Mouse (Mus musculus) stomach, postnatal 0 days (tissue): ENCODE measurements around the gene 9430097D07Rik. TPM values are rescaled to one million over a fixed set of nuclear protein-coding genes. Genes with fewer than 3 reads are reported as not detected.

ENCODE experiments used
- ATAC-seq: fragments of 200-750 bp; cut with Nextera tagmentation; 2 replicates; pipeline ENCODE4 v1.8.0; 2017; ENCODE audit not compliant: low FRiP score, low TSS enrichment
- DNase-seq: peaks from one replicate; pipeline ENCODE4 v3.0.0-alpha.2; 2016; ENCODE audit warnings: low spot score
- H3K27ac ChIP-seq: fragments of 300-500 bp; sonication (generic); replicated peaks from 2 replicates; pipeline ENCODE4 v1.5.1; 2014; ENCODE audit warnings: mild to moderate bottlenecking, control low read depth
- H3K27me3 ChIP-seq: fragments of 300-500 bp; sonication (generic); 2 replicates; pipeline ENCODE4 v1.6.1; 2014; ENCODE audit warnings: low read length; ENCODE audit not compliant: control insufficient read depth, insufficient read depth
- H3K36me3 ChIP-seq: fragments of 300-500 bp; sonication (generic); 2 replicates; pipeline ENCODE4 v1.6.1; 2014; ENCODE audit warnings: low read length, mixed read lengths; ENCODE audit not compliant: control insufficient read depth, insufficient read depth
- H3K4me1 ChIP-seq: fragments of 300-500 bp; sonication (generic); replicated peaks from 2 replicates; pipeline ENCODE4 v1.6.1; 2014; ENCODE audit warnings: antibody characterized with exemption; ENCODE audit not compliant: control insufficient read depth, insufficient read depth
- H3K4me2 ChIP-seq: fragments of 300-500 bp; sonication (generic); replicated peaks from 2 replicates; pipeline ENCODE4 v1.6.1; 2014; ENCODE audit warnings: low read depth, mild to moderate bottlenecking, control low read depth, moderate library complexity
- H3K4me3 ChIP-seq: fragments of 300-500 bp; sonication (generic); 2 replicates; pipeline ENCODE4 v1.5.1; 2014; ENCODE audit warnings: low read depth, low read length, control low read depth
- H3K9ac ChIP-seq: fragments of 300-500 bp; sonication (generic); 2 replicates; pipeline ENCODE4 v1.6.1; 2014; ENCODE audit warnings: mild to moderate bottlenecking, low read length, control low read depth, mixed read lengths
- H3K9me3 ChIP-seq: fragments of 300-500 bp; sonication (generic); 2 replicates; pipeline ENCODE4 v1.6.1; 2016; ENCODE audit warnings: low read length; ENCODE audit not compliant: control insufficient read depth
- CTCF ChIP-seq: IDR thresholded peaks from 2 replicates; pipeline ENCODE4 v1.5.1; 2016; ENCODE audit warnings: antibody characterized with exemption, low read depth, mild to moderate bottlenecking, moderate library complexity
- EP300 ChIP-seq: optimal IDR thresholded peaks from 2 replicates; pipeline ENCODE3; 2016; ENCODE audit warnings: antibody characterized with exemption
- WGBS: fragments of 180-500 bp; shearing (Covaris S2); extraction: QIAGEN DNeasy Blood & Tissue Kit; methylation state at CpG from one replicate; pipeline ENCODE4 v1.1.7; 2014; 5-methylcytosine and 5-hydroxymethylcytosine counted together
- polyA plus RNA-seq: library from polyadenylated mRNA; unstranded; fragments of >200 nt; fragmentation: Nextera tagmentation; extraction: Ambion mirVana; gene quantifications from 2 replicates; pipeline ENCODE4 v1.2.1, GENCODE M21; 2015

9430097D07Rik gene
- not detected in 2 replicates for polyA plus RNA-seq

DNA sequence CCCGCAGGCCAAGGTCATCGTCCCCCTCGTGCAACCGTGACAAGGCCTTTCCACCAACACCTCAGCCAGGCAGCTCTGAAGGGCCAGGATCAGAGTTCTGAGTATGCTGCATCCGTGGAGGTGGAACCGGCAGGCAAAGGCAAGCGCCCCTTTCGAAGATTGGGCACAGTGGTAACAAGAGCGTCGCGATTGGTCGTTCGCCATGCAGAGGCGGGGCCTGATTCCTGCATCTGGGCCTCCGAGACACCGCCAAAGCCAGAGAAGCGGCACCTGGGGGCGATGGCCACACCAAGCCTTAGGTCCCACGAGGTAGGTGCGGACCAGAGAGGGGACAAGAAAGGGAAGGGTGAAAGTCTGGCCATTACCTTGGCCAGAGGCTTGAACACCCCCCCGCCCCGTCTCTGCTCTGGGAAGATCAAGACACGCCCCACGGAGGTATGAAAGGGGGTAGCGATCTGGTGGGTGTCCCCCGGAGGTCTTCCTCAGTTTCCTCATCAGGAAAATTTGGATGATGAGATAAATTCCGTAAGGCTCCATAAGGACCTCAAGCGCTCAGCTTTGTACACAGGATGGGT, at the start of gene 9430097D07Rik:
Gene 9430097D07Rik, minus strand, starts transcription at position 99 of the 575 bp plus-strand sequence.
- no peaks in the 10 kb centered on the region for H3K27me3 ChIP-seq
- H3K4me1 ChIP-seq, result 0 out of 2 replicates have a peak, but pooled peaks cover 4% of the 10 kb centered on the region
- ATAC-seq (no peak), DNase-seq (peak; percentile 37)
- no peaks in the 10 kb centered on the region for H3K9me3 ChIP-seq
- peak within 1 kb of the TSS; percentile 59 for H3K4me2 ChIP-seq
- H3K4me3 ChIP-seq, result peak within 1 kb of the TSS; percentile 27
- peak within 1 kb of the TSS; percentile 35 for H3K9ac ChIP-seq
- H3K27ac ChIP-seq, result no peak within 1 kb of the TSS
- WGBS, result 9% methylated on average over 28 of the region's 28 CpGs
- H3K36me3 ChIP-seq, result 0 out of 2 replicates have a peak, but pooled peaks cover 5% of the 10 kb centered on the region
- TF ChIP-seq EP300, result no peak
- no peak for TF ChIP-seq CTCF

DNA sequence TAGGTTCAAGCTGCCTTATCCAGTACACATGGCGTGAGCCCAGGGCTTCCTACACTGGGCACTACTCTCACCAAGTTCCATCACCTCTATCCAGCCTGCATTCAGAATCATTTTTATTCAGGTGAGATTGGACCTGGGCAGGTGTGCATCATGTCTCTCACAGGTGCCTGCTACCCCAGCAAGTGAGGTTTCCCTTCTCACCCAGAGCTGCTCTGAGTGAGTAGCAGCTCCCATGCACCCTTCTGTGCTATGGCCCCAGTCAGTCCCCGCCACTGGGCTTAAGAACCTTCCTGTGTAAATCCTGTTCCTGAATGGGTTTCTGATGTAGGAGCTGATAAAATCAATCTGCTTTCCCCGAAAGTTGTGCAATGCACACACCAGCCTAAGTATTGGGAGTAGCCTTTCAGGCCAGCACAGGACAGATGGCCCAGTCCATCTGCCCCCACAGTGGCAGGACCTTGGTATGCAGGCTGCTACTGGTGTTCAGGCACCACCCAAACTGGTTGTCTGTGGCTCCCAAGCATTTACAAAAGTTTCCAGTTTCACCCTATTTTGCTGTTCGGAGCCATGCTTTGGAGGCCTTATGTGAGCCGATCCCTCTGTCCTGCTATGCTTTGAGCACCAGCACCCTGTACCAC, 48.7 kb upstream of the 9430097D07Rik start:
- Histone ChIP-seq H3K4me1 (peaks cover 22% of the 10 kb centered on the region), H3K27me3 (no peaks in the 10 kb centered on the region), H3K9me3 (no peaks in the 10 kb centered on the region), H3K4me2 (no peak overlapping the region), H3K36me3 (no peaks in the 10 kb centered on the region), H3K9ac (no peak overlapping the region), H3K27ac (peak overlapping the region; percentile 18; the same call in 1 of the 2 replicates), H3K4me3 (no peak overlapping the region)
- no peak for ATAC-seq
- no peak for TF ChIP-seq CTCF
- TF ChIP-seq EP300, result no peak
- no peak for DNase-seq
- 61% methylated on average over 5 of the region's 5 CpGs for WGBS

DNA sequence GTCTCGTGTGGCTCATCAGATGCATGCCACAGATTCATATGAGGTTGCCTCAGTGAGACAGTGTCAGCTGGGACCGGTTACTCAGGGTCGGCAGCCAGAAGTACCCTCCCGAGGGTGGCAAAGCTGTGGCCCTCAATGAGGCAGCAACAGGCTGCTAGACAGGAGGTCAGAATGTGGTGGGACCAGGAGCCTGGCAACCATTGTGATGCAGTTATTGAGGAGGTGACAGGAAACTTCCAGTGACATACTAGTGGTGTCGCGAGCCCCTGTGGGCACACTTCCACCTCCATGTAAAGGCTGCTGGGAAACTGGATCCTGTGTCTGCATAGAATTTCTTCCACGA, 46.0 kb upstream of the 9430097D07Rik start, which contains the start of gene Ak1:
Gene Ak1, plus strand, starts transcription at position 242 of the 343 bp plus-strand sequence.
- Histone ChIP-seq H3K9me3 (no peaks in the 10 kb centered on the region), H3K27me3 (no peaks in the 10 kb centered on the region), H3K9ac (no peak within 1 kb of the TSS; the same call in 1 of the 2 replicates), H3K4me3 (no peak within 1 kb of the TSS), H3K27ac (peak within 1 kb of the TSS; percentile 75), H3K4me1 (peaks cover 17% of the 10 kb centered on the region), H3K4me2 (0 out of 2 replicates have a peak within 1 kb of the TSS, but pooled peaks have one; percentile 14), H3K36me3 (no peaks in the 10 kb centered on the region)
- no peak for TF ChIP-seq EP300
- TF ChIP-seq CTCF, result no peak
- 25% methylated on average over 7 of the region's 7 CpGs for WGBS
- no peak for DNase-seq
- no peak for ATAC-seq

DNA sequence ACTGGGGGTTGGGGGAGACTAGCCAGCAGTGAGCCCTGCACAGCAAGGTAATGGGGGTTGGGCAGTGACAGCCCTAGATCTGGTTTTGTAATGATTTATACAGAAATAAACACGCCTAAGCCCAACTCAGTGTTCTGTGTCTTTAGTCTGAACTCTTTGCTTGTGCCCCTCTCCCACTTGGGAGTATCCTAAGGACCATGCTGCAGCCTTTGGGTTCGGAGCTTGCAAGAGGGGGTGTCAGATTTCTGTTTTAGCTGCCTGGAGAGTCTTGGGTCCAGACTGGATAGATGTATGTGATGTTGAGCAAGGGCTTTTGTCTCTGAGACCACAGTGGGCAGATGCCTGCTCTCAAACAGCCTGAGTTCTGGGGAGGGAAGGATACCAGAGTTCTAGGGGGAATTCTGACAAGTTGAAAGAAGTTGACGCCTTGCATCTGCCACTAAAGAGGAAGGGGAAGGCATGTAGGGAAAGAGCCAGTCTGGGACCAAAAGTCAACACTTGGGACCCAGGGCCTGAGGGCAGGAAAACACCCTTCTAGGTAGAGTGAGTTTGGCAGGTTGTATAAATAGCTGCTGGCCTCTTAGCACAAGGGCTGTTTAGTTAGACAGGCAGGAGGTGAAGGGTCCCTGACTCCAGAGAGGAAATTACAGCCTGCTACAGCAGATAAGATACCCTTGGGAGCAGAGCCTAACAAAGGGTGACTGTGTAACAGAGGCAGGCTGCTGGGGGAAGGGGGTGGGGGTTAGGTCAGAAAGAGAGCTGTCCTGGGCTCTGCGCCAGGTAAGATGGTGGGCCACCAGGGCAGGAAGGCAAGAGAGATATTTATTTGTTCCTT, 45.4 kb upstream of the 9430097D07Rik start:
- peak overlapping the region; percentile 75 for H3K27ac ChIP-seq
- peak; percentile 53 for DNase-seq
- no peaks in the 10 kb centered on the region for H3K27me3 ChIP-seq
- H3K4me2 ChIP-seq, result 0 out of 2 replicates have a peak overlapping the region, but pooled peaks have one; percentile 14
- WGBS, result 23% methylated on average over 4 of the region's 4 CpGs
- H3K36me3 ChIP-seq, result no peaks in the 10 kb centered on the region
- peak overlapping the region; percentile 23; the same call in 1 of the 2 replicates for H3K9ac ChIP-seq
- no peak overlapping the region for H3K4me3 ChIP-seq
- ATAC-seq, result peak; percentile 33
- TF ChIP-seq CTCF (no peak), EP300 (no peak)
- no peaks in the 10 kb centered on the region for H3K9me3 ChIP-seq
- H3K4me1 ChIP-seq, result peaks cover 16% of the 10 kb centered on the region

DNA sequence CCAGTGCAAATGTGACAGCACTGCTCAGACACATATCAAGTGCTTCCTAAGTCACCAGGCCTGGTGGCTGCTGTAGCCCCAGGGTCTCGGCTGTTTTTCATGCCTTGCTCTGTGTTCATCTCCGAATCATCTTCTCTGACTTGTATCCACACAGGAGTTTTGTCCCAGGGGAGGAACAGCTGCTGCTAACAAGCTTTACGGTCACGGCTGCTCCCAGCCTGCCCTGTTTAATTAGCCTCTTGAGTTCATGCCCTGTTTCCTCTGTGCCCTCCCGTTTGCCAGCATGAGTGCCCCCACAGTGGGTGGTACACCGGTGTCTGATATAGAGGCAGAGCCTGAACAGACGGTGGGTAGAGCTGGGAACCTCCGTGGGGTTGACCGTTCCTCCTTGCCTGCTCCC, 42.6 kb upstream of the 9430097D07Rik start:
- 88% methylated on average over 9 of the region's 9 CpGs for WGBS
- ATAC-seq (no peak), DNase-seq (no peak)
- TF ChIP-seq CTCF (no peak), EP300 (no peak)
- Histone ChIP-seq H3K9me3 (no peaks in the 10 kb centered on the region), H3K9ac (no peak overlapping the region), H3K4me1 (peaks cover 13% of the 10 kb centered on the region), H3K4me2 (no peak overlapping the region), H3K27me3 (no peaks in the 10 kb centered on the region), H3K27ac (no peak overlapping the region), H3K36me3 (no peaks in the 10 kb centered on the region), H3K4me3 (no peak overlapping the region)
